Mouse (Mus musculus) CH12.LX (cell line): ENCODE data around the gene Lpar3.

Experiments used
- CTCF ChIP-seq, 2 experiments: IDR thresholded peaks in 1 of 2; conservative IDR thresholded peaks in 1 of 2; 2 replicates each; pipeline ENCODE4 v1.5.1; 2011 to 2012; ENCODE audit warnings: low read depth in 2 of 2, low read length in 2 of 2, improper control_type of control experiment in 1 of 2, inconsistent platforms in 1 of 2, mild to moderate bottlenecking in 1 of 2, moderate library complexity in 1 of 2
- JUND ChIP-seq: conservative IDR thresholded peaks from 2 replicates; pipeline ENCODE4 v1.6.1; 2011; ENCODE audit warnings: low read depth, low read length, improper control_type of control experiment
- POLR2A ChIP-seq: IDR thresholded peaks from 2 replicates; pipeline ENCODE4 v1.6.1; 2011; ENCODE audit warnings: low read depth, mild to moderate bottlenecking, improper control_type of control experiment, low read length
- ZMIZ1 ChIP-seq: IDR thresholded peaks from 2 replicates; pipeline ENCODE4 v1.6.1; 2012; ENCODE audit warnings: low read depth, mild to moderate bottlenecking, inconsistent platforms, low read length, improper control_type of control experiment
- ZNF384 ChIP-seq: IDR thresholded peaks from 2 replicates; pipeline ENCODE4 v1.6.1; 2012; ENCODE audit warnings: low read depth, low read length, improper control_type of control experiment, inconsistent platforms

- TF ChIP-seq CTCF (conservative IDR thresholded peaks at IDR 0.05 in 1 of 2, IDR thresholded peaks at IDR 0.05 in 1 of 2; ENCODE audit: low read depth in 2 of 2, low read length in 2 of 2), result no peak
- peak; percentile 95 for TF ChIP-seq ZNF384
- TF ChIP-seq JUND, result peak; percentile 99
- no peak for TF ChIP-seq ZMIZ1
- no peak for TF ChIP-seq POLR2A
Measured at GRCm38 (mm10) chr3:146257483-146258122, 36.8 kb downstream of the Lpar3 start.
